Mouse (Mus musculus): Measurements from ENCODE around the gene Tnfrsf11a. TPM values are rescaled to one million over a fixed set of nuclear protein-coding genes. Genes with fewer than 3 reads are reported as not detected.

Gene Tnfrsf11a
- 0.73 and 0.93 TPM in 2 replicates for polyA plus RNA-seq (2015; fragmentation: Nextera tagmentation; extraction: Ambion mirVana)

DNA sequence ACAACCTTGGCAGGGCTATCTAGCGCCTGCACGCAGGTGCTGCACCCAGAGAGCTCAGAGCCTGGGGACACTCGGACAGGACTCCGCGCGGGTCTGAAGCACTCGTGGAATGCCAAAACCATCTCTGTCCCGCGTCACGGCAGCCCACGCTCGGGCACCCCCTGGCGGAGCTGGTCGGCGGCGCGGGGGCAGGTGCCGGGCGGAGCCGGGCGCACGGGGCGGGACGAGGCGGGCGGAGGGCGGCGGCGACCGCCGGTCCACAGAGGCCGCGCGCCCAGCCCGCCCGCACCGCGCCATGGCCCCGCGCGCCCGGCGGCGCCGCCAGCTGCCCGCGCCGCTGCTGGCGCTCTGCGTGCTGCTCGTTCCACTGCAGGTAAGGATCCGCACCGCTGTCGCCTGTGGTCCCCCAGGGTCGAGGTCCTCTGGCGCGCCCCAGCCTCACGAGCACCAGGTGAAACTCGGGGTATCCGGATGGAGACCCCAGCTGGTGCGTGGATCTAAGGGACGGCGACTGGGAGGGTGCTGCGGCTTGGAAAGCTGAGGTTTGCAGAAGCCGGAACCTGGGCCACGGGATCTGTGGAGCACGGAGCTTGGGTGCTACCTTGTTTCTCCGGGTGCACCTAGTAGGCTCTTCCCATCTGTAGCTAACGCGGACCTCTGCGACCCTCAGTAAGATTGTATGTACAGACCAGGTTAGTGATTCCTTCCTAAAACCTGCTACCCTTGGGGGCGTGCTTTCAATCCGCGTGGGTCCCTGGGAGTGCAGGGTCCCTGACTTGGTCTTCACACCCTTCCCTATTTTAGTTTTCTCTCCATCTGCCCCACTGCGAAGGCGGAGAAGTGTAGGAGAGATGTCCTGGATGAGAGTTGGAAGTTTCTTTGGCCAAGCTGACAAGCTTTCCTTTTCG, at the start of gene Tnfrsf11a:
TSS of gene Tnfrsf11a (plus strand) at position 262 of the 908 bp plus-strand sequence.
- peak; percentile 80 for ATAC-seq (ENCODE audit: low FRiP score, low read depth)
- Histone ChIP-seq H3K27me3 (peaks cover 11% of the 10 kb centered on the region), H3K36me3 (no peaks in the 10 kb centered on the region), H3K4me2 (peak within 1 kb of the TSS; percentile 91), H3K4me1 (replicated peaks) (peaks cover 16% of the 10 kb centered on the region), H3K9me3 (no peaks in the 10 kb centered on the region), H3K27ac (replicated peaks) (no peak within 1 kb of the TSS), H3K4me3 (peak within 1 kb of the TSS; percentile 54), H3K9ac (peak within 1 kb of the TSS; percentile 65)
- 4% methylated on average over 72 of the region's 77 CpGs for WGBS

DNA sequence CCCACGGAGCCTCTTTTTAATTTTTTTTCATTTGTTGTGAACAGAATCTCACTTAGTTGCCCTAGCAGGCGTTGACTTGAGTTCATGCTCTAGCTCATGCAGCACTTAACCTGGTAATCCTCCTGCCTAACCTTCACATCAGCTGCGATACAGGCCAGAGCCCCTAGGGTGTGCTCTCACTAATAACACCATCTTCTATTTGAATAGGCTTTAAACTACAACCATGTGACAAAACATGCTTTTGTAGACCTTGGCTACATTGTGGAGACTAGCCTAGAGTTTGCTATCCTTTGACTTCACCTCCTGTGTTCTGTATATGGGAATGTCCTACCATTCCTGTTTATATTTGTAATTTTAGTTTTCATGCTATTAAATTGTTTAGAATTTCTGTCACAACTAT, 45.2 kb upstream of the Tnfrsf11a start:
- no peaks in the 10 kb centered on the region for H3K27me3 ChIP-seq
- H3K9ac ChIP-seq, result no peak overlapping the region
- H3K36me3 ChIP-seq, result peaks cover 24% of the 10 kb centered on the region
- ATAC-seq (ENCODE audit: low FRiP score, low read depth), result no peak
- H3K27ac ChIP-seq (replicated peaks), result no peak overlapping the region
- 70% methylated on average over 3 of the region's 3 CpGs for WGBS
- H3K4me1 ChIP-seq (replicated peaks), result no peaks in the 10 kb centered on the region
- no peak overlapping the region for H3K4me3 ChIP-seq
- H3K9me3 ChIP-seq, result no peaks in the 10 kb centered on the region
- H3K4me2 ChIP-seq, result no peak overlapping the region

DNA sequence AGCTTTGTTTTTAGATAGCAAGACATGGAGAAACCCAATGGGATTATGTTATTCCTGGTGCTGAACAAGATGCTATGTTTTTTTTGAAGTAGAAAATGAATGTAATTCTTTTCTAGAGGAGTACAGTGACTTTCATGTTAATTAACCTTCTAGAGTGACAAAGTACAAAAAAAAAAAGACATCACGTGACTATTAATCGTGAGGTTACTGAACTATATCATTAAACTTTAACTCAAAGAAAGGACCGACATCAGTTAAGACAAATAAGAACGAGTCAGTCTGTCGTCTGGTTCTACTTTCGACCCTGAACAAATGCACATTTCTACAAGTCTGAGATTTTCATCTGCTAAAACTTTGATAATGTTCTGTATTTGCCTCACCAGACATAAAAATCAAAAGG, 42.2 kb upstream of the Tnfrsf11a start:
- Histone ChIP-seq H3K36me3 (peaks cover 44% of the 10 kb centered on the region), H3K9ac (no peak overlapping the region), H3K9me3 (no peaks in the 10 kb centered on the region), H3K27ac (replicated peaks) (no peak overlapping the region), H3K4me2 (no peak overlapping the region), H3K4me3 (no peak overlapping the region), H3K27me3 (no peaks in the 10 kb centered on the region), H3K4me1 (replicated peaks) (no peaks in the 10 kb centered on the region)
- no peak for ATAC-seq (ENCODE audit: low FRiP score, low read depth)
- 94% methylated on average over 6 of the region's 6 CpGs for WGBS

DNA sequence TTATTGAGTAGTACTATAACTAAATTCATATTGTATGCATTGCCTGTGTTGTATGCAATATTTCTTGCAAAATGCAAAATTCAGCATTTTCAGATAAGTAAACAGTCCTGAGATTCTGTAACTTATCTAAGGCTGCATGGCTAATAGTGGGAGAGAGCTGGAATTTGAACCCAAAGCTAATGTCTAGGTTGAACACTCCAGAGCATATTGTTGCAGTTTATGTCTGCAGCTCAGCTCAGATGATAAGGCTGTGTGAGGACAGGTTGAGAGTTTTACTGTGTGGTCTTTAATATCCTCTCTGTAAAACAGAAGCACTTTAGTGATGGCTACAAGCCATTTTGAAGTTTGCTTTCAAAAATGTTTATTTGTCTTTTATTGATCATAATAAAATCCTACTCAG, 41.0 kb upstream of the Tnfrsf11a start:
- H3K4me2 ChIP-seq, result no peak overlapping the region
- no peak overlapping the region for H3K4me3 ChIP-seq
- H3K27me3 ChIP-seq, result no peaks in the 10 kb centered on the region
- H3K4me1 ChIP-seq (replicated peaks), result no peaks in the 10 kb centered on the region
- H3K27ac ChIP-seq (replicated peaks), result no peak overlapping the region
- H3K9ac ChIP-seq, result no peak overlapping the region
- ATAC-seq (ENCODE audit: low FRiP score, low read depth), result no peak
- H3K36me3 ChIP-seq, result peaks cover 48% of the 10 kb centered on the region
- no peaks in the 10 kb centered on the region for H3K9me3 ChIP-seq

- H3K4me3 ChIP-seq, result no peak overlapping the region
- 91% methylated on average over 1 of the region's 1 CpGs for WGBS
- H3K9me3 ChIP-seq, result no peaks in the 10 kb centered on the region
- H3K9ac ChIP-seq, result no peak overlapping the region
- H3K27me3 ChIP-seq, result no peaks in the 10 kb centered on the region
- no peak for ATAC-seq (ENCODE audit: low FRiP score, low read depth)
- peaks cover 53% of the 10 kb centered on the region for H3K36me3 ChIP-seq
- H3K4me1 ChIP-seq (replicated peaks), result no peaks in the 10 kb centered on the region
- H3K27ac ChIP-seq (replicated peaks), result no peak overlapping the region
- H3K4me2 ChIP-seq, result no peak overlapping the region
Measured at GRCm38 (mm10) chr1:105742481-105742880, 38.0 kb upstream of the Tnfrsf11a start.

- Histone ChIP-seq H3K4me1 (replicated peaks) (no peaks in the 10 kb centered on the region), H3K4me2 (no peak overlapping the region), H3K36me3 (peaks cover 59% of the 10 kb centered on the region), H3K9ac (no peak overlapping the region), H3K4me3 (no peak overlapping the region), H3K27me3 (no peaks in the 10 kb centered on the region), H3K27ac (replicated peaks) (no peak overlapping the region), H3K9me3 (no peaks in the 10 kb centered on the region)
- no peak for ATAC-seq (ENCODE audit: low FRiP score, low read depth)
- 91% methylated on average over 1 of the region's 1 CpGs for WGBS
Measured at GRCm38 (mm10) chr1:105746444-105746843, 34.1 kb upstream of the Tnfrsf11a start.

DNA sequence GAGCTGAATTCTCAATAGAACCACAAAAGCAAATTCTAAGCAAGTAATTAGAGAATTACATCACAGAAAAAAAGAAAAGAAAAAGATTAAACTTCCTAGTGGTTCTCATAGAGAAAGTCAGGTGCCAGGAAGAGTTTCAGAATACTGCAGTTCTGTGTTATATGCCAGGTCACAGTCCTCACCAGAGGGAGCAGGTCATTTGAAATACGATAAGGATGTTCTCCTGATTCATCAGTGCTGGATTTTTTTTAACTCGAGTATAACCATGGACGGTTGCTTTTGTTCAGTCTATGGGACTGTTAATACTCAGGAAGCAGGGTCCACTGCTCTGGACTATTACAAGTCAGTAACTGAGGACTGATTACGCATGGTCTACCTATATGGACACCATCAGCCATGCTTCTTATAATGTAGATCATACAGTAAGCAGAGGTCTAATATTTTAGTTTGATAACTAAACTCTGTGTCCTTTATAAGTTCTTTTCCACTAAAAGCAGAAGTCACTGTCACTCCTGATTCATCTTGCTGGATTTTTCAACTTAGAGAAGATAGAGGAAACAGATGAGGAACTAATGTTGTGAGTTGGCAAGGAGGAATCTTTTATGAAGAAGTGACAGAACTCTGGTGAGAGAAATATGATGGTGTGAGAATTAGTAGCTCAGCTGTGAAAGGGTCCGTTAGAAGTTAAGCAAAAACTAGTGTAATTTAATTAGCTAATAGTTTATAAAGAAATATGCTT, 33.5 kb upstream of the Tnfrsf11a start:
- Histone ChIP-seq H3K9ac (no peak overlapping the region), H3K36me3 (peaks cover 55% of the 10 kb centered on the region), H3K27me3 (no peaks in the 10 kb centered on the region), H3K4me3 (no peak overlapping the region), H3K4me1 (replicated peaks) (no peaks in the 10 kb centered on the region), H3K4me2 (no peak overlapping the region), H3K9me3 (no peaks in the 10 kb centered on the region), H3K27ac (replicated peaks) (no peak overlapping the region)
- WGBS, result 90% methylated on average over 5 of the region's 5 CpGs
- no peak for ATAC-seq (ENCODE audit: low FRiP score, low read depth)

DNA sequence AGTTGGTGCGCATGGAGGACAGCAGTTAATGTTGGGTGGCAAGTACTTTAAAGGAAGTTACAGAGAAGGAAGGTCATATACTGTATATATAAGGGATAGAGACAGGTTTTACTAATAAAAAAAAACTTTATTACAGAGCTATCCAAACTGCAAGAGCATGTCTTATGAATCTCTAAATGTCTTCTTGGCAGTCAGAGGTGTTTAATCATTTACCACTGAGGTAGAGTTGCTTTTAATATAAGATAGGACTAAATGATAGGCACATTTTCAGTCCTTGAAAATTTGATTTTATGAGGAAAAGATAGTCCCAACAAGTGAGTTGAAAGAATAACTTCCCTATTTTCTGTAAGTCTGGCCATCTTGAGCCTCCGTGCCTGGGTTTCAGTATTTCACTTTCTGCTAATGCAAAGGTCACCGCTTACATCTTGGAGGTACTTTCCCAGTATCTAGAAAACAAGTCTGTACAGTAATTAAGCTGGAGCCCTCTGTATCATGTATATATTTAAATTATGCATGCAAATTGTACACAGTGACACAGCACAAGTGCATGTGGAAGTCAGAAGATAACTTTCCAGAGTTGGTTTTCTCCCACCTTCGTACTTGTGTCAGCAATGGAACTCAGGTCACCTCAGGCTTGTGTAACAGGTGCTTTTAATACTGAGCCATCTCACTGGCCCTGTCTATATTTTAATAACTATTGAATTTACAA, 32.3 kb upstream of the Tnfrsf11a start:
- Histone ChIP-seq H3K9me3 (no peaks in the 10 kb centered on the region), H3K9ac (no peak overlapping the region), H3K36me3 (peaks cover 47% of the 10 kb centered on the region), H3K27me3 (no peaks in the 10 kb centered on the region), H3K4me2 (no peak overlapping the region), H3K4me1 (replicated peaks) (no peaks in the 10 kb centered on the region), H3K27ac (replicated peaks) (no peak overlapping the region), H3K4me3 (no peak overlapping the region)
- no peak for ATAC-seq (ENCODE audit: low FRiP score, low read depth)
- WGBS, result 95% methylated on average over 4 of the region's 4 CpGs

GRCm38 (mm10) chr1:105752196-105752595, 28.3 kb upstream of the Tnfrsf11a start:
- no peak for ATAC-seq (ENCODE audit: low FRiP score, low read depth)
- Histone ChIP-seq H3K4me2 (no peak overlapping the region), H3K27ac (replicated peaks) (no peak overlapping the region), H3K27me3 (no peaks in the 10 kb centered on the region), H3K9ac (no peak overlapping the region), H3K9me3 (no peaks in the 10 kb centered on the region), H3K4me1 (replicated peaks) (no peaks in the 10 kb centered on the region), H3K36me3 (peaks cover 32% of the 10 kb centered on the region), H3K4me3 (no peak overlapping the region)
- WGBS, result 83% methylated on average over 4 of the region's 4 CpGs

DNA sequence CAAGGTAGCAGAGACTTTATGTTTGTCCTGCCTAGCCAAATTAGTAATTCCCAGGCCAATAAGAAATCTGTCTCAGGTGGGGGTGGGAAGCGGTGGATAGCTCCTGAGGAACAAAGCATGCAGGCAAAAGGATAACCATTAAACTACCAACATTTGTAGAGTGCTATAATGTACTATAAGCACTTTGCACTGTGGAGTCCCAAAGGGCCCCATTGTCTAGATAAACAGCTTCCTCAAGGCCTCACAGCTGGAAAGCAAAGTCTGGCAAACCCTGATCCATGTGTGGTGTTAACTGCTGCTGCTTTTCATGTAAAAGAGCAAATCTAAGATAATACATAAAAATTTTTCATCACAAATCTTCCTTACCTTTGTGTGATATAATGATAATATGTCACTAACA, 27.6 kb upstream of the Tnfrsf11a start:
- no peaks in the 10 kb centered on the region for H3K27me3 ChIP-seq
- H3K4me2 ChIP-seq, result no peak overlapping the region
- no peak overlapping the region for H3K4me3 ChIP-seq
- WGBS, result 84% methylated on average over 1 of the region's 1 CpGs
- H3K4me1 ChIP-seq (replicated peaks), result no peaks in the 10 kb centered on the region
- ATAC-seq (ENCODE audit: low FRiP score, low read depth), result no peak
- no peaks in the 10 kb centered on the region for H3K9me3 ChIP-seq
- H3K9ac ChIP-seq, result no peak overlapping the region
- H3K36me3 ChIP-seq, result peaks cover 28% of the 10 kb centered on the region
- no peak overlapping the region for H3K27ac ChIP-seq (replicated peaks)

GRCm38 (mm10) chr1:105758798-105759197, 21.7 kb upstream of the Tnfrsf11a start:
- H3K4me1 ChIP-seq (replicated peaks), result no peaks in the 10 kb centered on the region
- WGBS, result 92% methylated on average over 4 of the region's 4 CpGs
- ATAC-seq (ENCODE audit: low FRiP score, low read depth), result peak; percentile 11; the same call in 1 of the 2 replicates
- H3K27ac ChIP-seq (replicated peaks), result no peak overlapping the region
- H3K27me3 ChIP-seq, result no peaks in the 10 kb centered on the region
- H3K36me3 ChIP-seq, result peaks cover 3% of the 10 kb centered on the region; the same call in 1 of the 2 replicates
- H3K9me3 ChIP-seq, result no peaks in the 10 kb centered on the region
- H3K4me2 ChIP-seq, result no peak overlapping the region
- no peak overlapping the region for H3K9ac ChIP-seq
- H3K4me3 ChIP-seq, result no peak overlapping the region
